Mouse (Mus musculus) myocyte (in vitro differentiated cells): ENCODE results near the gene Mrpl52.

Experiments used
- E2F4 ChIP-seq: IDR thresholded peaks from one replicate; pipeline ENCODE4 v1.6.1; 2011; ENCODE audit warnings: mild to moderate bottlenecking, control low read depth, moderate library complexity; ENCODE audit not compliant: insufficient read depth
- TCF12 ChIP-seq: IDR thresholded peaks from one replicate; pipeline ENCODE4 v1.6.1; 2011; ENCODE audit warnings: mild to moderate bottlenecking, control low read depth; ENCODE audit not compliant: poor library complexity, insufficient read depth, severe bottlenecking

GRCm38 (mm10) chr14:54432078-54432836, 5.5 kb downstream of the Mrpl52 start:
- TF ChIP-seq E2F4: no peak
- no peak for TF ChIP-seq TCF12
